Mouse (Mus musculus): ENCODE data around the gene Smarcd3. TPM values are rescaled to one million over a fixed set of nuclear protein-coding genes. Genes with fewer than 3 reads are reported as not detected.
"Not testable (repeated sequence)": the region's sequence is repeated elsewhere in the genome, so short reads cannot be mapped to it uniquely, and the experiment has no call there.

Gene Smarcd3
- polyA plus RNA-seq, 1 experiment from 2014 or later, result 51.3 TPM

- no peak for ATAC-seq (ENCODE audit: low FRiP score, low read depth)
- Histone ChIP-seq H3K4me2 (replicated peaks) (peak overlapping the region; percentile 69), H3K27ac (peak overlapping the region; percentile 78; the same call in 1 of the 2 replicates), H3K4me1 (peaks cover 19% of the 10 kb centered on the region), H3K9me3 (no peaks in the 10 kb centered on the region), H3K36me3 (peaks cover 20% of the 10 kb centered on the region), H3K4me3 (peak overlapping the region; percentile 82), H3K27me3 (no peaks in the 10 kb centered on the region), H3K9ac (peak overlapping the region; percentile 66)
- 69% methylated on average over 6 of the region's 6 CpGs for WGBS
Observed at GRCm38 (mm10) chr5:24578109-24578963, 45.9 kb downstream of the Smarcd3 start.

- H3K4me3 ChIP-seq, result peak within 1 kb of the TSS; percentile 82
- peak within 1 kb of the TSS; percentile 84 for H3K9ac ChIP-seq
- H3K27ac ChIP-seq, result peak within 1 kb of the TSS; percentile 79
- no peaks in the 10 kb centered on the region for H3K9me3 ChIP-seq
- H3K36me3 ChIP-seq, result peaks cover 30% of the 10 kb centered on the region
- H3K4me1 ChIP-seq, result peaks cover 19% of the 10 kb centered on the region
- no peaks in the 10 kb centered on the region for H3K27me3 ChIP-seq
- under 1% methylated on average over 48 of the region's 48 CpGs for WGBS
- ATAC-seq (ENCODE audit: low FRiP score, low read depth), result peak; percentile 97
- peak within 1 kb of the TSS; percentile 90 for H3K4me2 ChIP-seq (replicated peaks)
Observed at GRCm38 (mm10) chr5:24577183-24577929, 46.9 kb downstream of the Smarcd3 start, which contains the start of gene Abcf2. Abcf2 (minus strand) TSS chr5:24577467.

GRCm38 (mm10) chr5:24576801-24577182 lies 47.4 kb downstream of the Smarcd3 start:
- peak; percentile 2 for ATAC-seq (ENCODE audit: low FRiP score, low read depth)
- H3K9ac ChIP-seq, result peak overlapping the region; percentile 84
- H3K4me2 ChIP-seq (replicated peaks), result peak overlapping the region; percentile 90
- no peaks in the 10 kb centered on the region for H3K27me3 ChIP-seq
- peaks cover 36% of the 10 kb centered on the region for H3K36me3 ChIP-seq
- peaks cover 19% of the 10 kb centered on the region for H3K4me1 ChIP-seq
- peak overlapping the region; percentile 79; the same call in 1 of the 2 replicates for H3K27ac ChIP-seq
- H3K4me3 ChIP-seq, result peak overlapping the region; percentile 82
- under 1% methylated on average over 32 of the region's 32 CpGs for WGBS
- H3K9me3 ChIP-seq, result no peaks in the 10 kb centered on the region

GRCm38 (mm10) chr5:24575948-24576347 lies 48.3 kb downstream of the Smarcd3 start:
- Histone ChIP-seq H3K27me3 (no peaks in the 10 kb centered on the region), H3K9me3 (no peaks in the 10 kb centered on the region), H3K4me2 (replicated peaks) (peak overlapping the region; percentile 90), H3K27ac (no peak overlapping the region), H3K9ac (peak overlapping the region; percentile 84), H3K4me3 (peak overlapping the region; percentile 82), H3K36me3 (peaks cover 44% of the 10 kb centered on the region), H3K4me1 (peaks cover 19% of the 10 kb centered on the region)
- no peak for ATAC-seq (ENCODE audit: low FRiP score, low read depth)
- 87% methylated on average over 1 of the region's 1 CpGs for WGBS

- Histone ChIP-seq H3K36me3 (no peaks in the 10 kb centered on the region), H3K9me3 (no peaks in the 10 kb centered on the region), H3K4me3 (no peak within 1 kb of the TSS), H3K27me3 (no peaks in the 10 kb centered on the region), H3K9ac (no peak within 1 kb of the TSS), H3K4me1 (peaks cover 23% of the 10 kb centered on the region), H3K27ac (no peak within 1 kb of the TSS), H3K4me2 (replicated peaks) (no peak within 1 kb of the TSS)
- ATAC-seq (ENCODE audit: low FRiP score, low read depth), result no peak
- WGBS, result 73% methylated on average over 2 of the region's 2 CpGs
Observed at GRCm38 (mm10) chr5:24556709-24557108, 67.5 kb downstream of the Smarcd3 start, which contains the start of gene 4931409K22Rik. 4931409K22Rik (minus strand) TSS chr5:24556809.

- ATAC-seq (ENCODE audit: low FRiP score, low read depth); H3K9me3 ChIP-seq; H3K27ac ChIP-seq; H3K4me2 ChIP-seq (replicated peaks); H3K27me3 ChIP-seq; H3K4me3 ChIP-seq; H3K9ac ChIP-seq; H3K36me3 ChIP-seq: not testable (repeated sequence)
- 90% methylated on average over 7 of the region's 7 CpGs for WGBS
- peaks cover 37% of the 10 kb centered on the region for H3K4me1 ChIP-seq
Observed at GRCm38 (mm10) chr5:24555335-24555734, 68.9 kb downstream of the Smarcd3 start.

GRCm38 (mm10) chr5:24553621-24554244 lies 70.5 kb downstream of the Smarcd3 start:
- H3K27me3 ChIP-seq, result peaks cover 12% of the 10 kb centered on the region

GRCm38 (mm10) chr5:24551317-24551688 lies 72.9 kb downstream of the Smarcd3 start:
- no peaks in the 10 kb centered on the region for H3K36me3 ChIP-seq
- H3K4me1 ChIP-seq, result peaks cover 38% of the 10 kb centered on the region
- peaks cover 12% of the 10 kb centered on the region for H3K27me3 ChIP-seq
- ATAC-seq (ENCODE audit: low FRiP score, low read depth), result no peak
- H3K4me3 ChIP-seq, result peak overlapping the region; percentile 3; the same call in 1 of the 2 replicates
- no peaks in the 10 kb centered on the region for H3K9me3 ChIP-seq
- WGBS, result 59% methylated on average over 2 of the region's 2 CpGs
- H3K27ac ChIP-seq, result no peak overlapping the region
- 0 out of 2 replicates have a peak overlapping the region, but pooled peaks have one; percentile 2 for H3K9ac ChIP-seq
- H3K4me2 ChIP-seq (replicated peaks), result peak overlapping the region; percentile 56

More at GRCm38 (mm10) chr5:24553621-24554244, 70.5 kb downstream of the Smarcd3 start:
- H3K9ac ChIP-seq, result no peak overlapping the region
- no peak overlapping the region for H3K4me3 ChIP-seq
- H3K4me1 ChIP-seq, result peaks cover 38% of the 10 kb centered on the region
- no peaks in the 10 kb centered on the region for H3K9me3 ChIP-seq
- peak overlapping the region; percentile 55; the same call in 1 of the 2 replicates for H3K27ac ChIP-seq
- H3K36me3 ChIP-seq, result no peaks in the 10 kb centered on the region
- WGBS, result 37% methylated on average over 5 of the region's 5 CpGs
- 0 out of 2 replicates have a peak overlapping the region, but pooled peaks have one; percentile 14 for H3K4me2 ChIP-seq (replicated peaks)
- peak; percentile 62; the same call in 1 of the 2 replicates for ATAC-seq (ENCODE audit: low FRiP score, low read depth)

- Histone ChIP-seq H3K4me3 (peak overlapping the region; percentile 3; the same call in 1 of the 2 replicates), H3K27ac (no peak overlapping the region), H3K9me3 (no peaks in the 10 kb centered on the region), H3K4me2 (replicated peaks) (peak overlapping the region; percentile 56), H3K36me3 (no peaks in the 10 kb centered on the region), H3K27me3 (peaks cover 12% of the 10 kb centered on the region), H3K4me1 (peaks cover 38% of the 10 kb centered on the region), H3K9ac (0 out of 2 replicates have a peak overlapping the region, but pooled peaks have one; percentile 2)
- WGBS, result 26% methylated on average over 26 of the region's 26 CpGs
- peak; percentile 52; the same call in 1 of the 2 replicates for ATAC-seq (ENCODE audit: low FRiP score, low read depth)
Observed at GRCm38 (mm10) chr5:24550598-24551316, 73.5 kb downstream of the Smarcd3 start.

- ATAC-seq (ENCODE audit: low FRiP score, low read depth), result no peak
- no peak overlapping the region for H3K4me3 ChIP-seq
- H3K9me3 ChIP-seq, result no peaks in the 10 kb centered on the region
- H3K27me3 ChIP-seq, result peaks cover 5% of the 10 kb centered on the region; the same call in 1 of the 2 replicates
- 78% methylated on average over 7 of the region's 7 CpGs for WGBS
- no peak overlapping the region for H3K4me2 ChIP-seq (replicated peaks)
- peaks cover 28% of the 10 kb centered on the region for H3K4me1 ChIP-seq
- H3K9ac ChIP-seq, result no peak overlapping the region
- H3K27ac ChIP-seq, result no peak overlapping the region
- H3K36me3 ChIP-seq, result no peaks in the 10 kb centered on the region
Observed at GRCm38 (mm10) chr5:24542643-24543042, 81.6 kb downstream of the Smarcd3 start.

GRCm38 (mm10) chr5:24541144-24541569 lies 83.1 kb downstream of the Smarcd3 start:
- Histone ChIP-seq H3K36me3 (no peaks in the 10 kb centered on the region), H3K4me1 (peaks cover 28% of the 10 kb centered on the region), H3K27ac (peak overlapping the region; percentile 67; the same call in 1 of the 2 replicates), H3K9ac (0 out of 2 replicates have a peak overlapping the region, but pooled peaks have one; percentile 46), H3K4me3 (0 out of 2 replicates have a peak overlapping the region, but pooled peaks have one; percentile 19), H3K27me3 (peaks cover 14% of the 10 kb centered on the region; the same call in 1 of the 2 replicates), H3K9me3 (no peaks in the 10 kb centered on the region), H3K4me2 (replicated peaks) (peak overlapping the region; percentile 55)
- WGBS, result 14% methylated on average over 6 of the region's 6 CpGs
- ATAC-seq (ENCODE audit: low FRiP score, low read depth), result peak; percentile 41; the same call in 1 of the 2 replicates
